In the genomic region with DNA sequence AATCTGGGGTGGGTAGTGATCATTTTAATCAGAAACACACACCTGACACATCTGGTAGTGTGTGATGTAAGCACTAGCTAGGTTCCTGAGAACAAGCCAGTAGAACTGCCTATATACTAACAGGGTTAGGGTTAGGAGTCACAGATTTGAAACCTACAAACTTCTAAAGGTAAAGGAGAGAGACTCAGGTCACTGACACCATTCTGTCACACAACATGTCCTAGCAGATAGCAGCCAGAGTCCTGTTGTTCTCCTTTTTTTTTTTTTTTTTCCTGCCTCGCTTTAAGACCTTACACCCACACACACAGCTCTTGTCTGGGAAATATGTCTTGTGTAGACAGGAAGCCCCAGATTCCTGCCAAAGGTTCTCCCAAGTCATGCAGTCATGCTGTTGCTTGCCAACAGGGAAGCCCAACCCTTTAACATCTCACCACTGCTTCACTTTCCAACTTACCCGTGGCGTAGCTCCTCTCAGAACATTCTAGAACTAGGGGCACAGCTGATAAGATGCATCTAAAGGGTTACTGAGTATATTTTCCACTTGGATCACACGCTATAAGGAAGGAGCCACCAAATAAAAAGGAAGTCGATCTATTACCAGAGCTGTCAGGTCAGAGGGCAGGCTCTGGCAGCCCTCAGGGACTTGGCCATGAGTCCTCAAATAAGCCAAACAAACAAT, we compare ENCODE assay signal across 9 mouse cellular contexts. TPM values are rescaled to one million over a fixed set of nuclear protein-coding genes. Genes with fewer than 3 reads are reported as not detected.
DNase-seq lines count a peak whose midpoint lies in the region; ATAC-seq and TF ChIP-seq lines count a peak whose summit lies in the region.
"Had no signal": no experiment of that assay in that cellular context is flagged by ENCODE, and none has a peak within 500 bp of the region (broad histone marks: within the 10 kb centered on the region; RNA-seq: fewer than 3 reads in every experiment).

No protein-coding gene starts in this region.

- H3K4me3 ChIP-seq in intestine, embryonic 16.5 days (ENCODE audit: low read length) = no peak overlapping the region
- no peak overlapping the region for H3K4me3 ChIP-seq in intestine, embryonic 15.5 days (replicated peaks)
- H3K4me3 ChIP-seq in embryonic fibroblast, embryonic 13.5 days (ENCODE audit: insufficient read depth, low read length) = no peak overlapping the region
- H3K4me3 ChIP-seq in hindbrain, embryonic 14.5 days (replicated peaks; ENCODE audit: low read length) = no peak overlapping the region
- H3K4me3 ChIP-seq: neural tube, embryonic 13.5 days had no signal

- peak; percentile 66 for DNase-seq in heart, postnatal 4 days
- DNase-seq in ovary, postnatal 14 days (ENCODE audit: low spot score) = peak; percentile 36
- DNase-seq in hindbrain, embryonic 14.5 days (ENCODE audit: low spot score) = no peak
- no peak for DNase-seq in cerebellum, postnatal 10 days
- DNase-seq in left cerebral cortex, postnatal 25 days (ENCODE audit: low spot score in 2 of 2) = no peak

- H3K4me2 ChIP-seq in intestine, embryonic 16.5 days (ENCODE audit: low read depth, low read length) = no peak overlapping the region
- H3K4me2 ChIP-seq in intestine, embryonic 15.5 days (replicated peaks) = no peak overlapping the region
- no peak overlapping the region for H3K4me2 ChIP-seq in hindbrain, embryonic 14.5 days (replicated peaks)
- H3K4me2 ChIP-seq: neural tube, embryonic 13.5 days had no signal

- no peak for TF ChIP-seq CTCF in embryonic fibroblast, embryonic 13.5 days (IDR thresholded peaks at IDR 0.05; ENCODE audit: borderline replicate concordance, insufficient read depth, low read length)

- H3K9ac ChIP-seq in intestine, embryonic 16.5 days (ENCODE audit: low read depth, low read length) = no peak overlapping the region
- no peak overlapping the region for H3K9ac ChIP-seq in intestine, embryonic 15.5 days
- H3K9ac ChIP-seq in hindbrain, embryonic 14.5 days = no peak overlapping the region
- H3K9ac ChIP-seq: neural tube, embryonic 13.5 days had no signal

- no peak overlapping the region for H3K27ac ChIP-seq in intestine, embryonic 16.5 days (ENCODE audit: low read length)
- H3K27ac ChIP-seq in intestine, embryonic 15.5 days = no peak overlapping the region
- peak overlapping the region; percentile 60; the same call in 1 of the 2 replicates for H3K27ac ChIP-seq in embryonic fibroblast, embryonic 13.5 days (ENCODE audit: insufficient read depth, low read length)
- H3K27ac ChIP-seq in hindbrain, embryonic 14.5 days = no peak overlapping the region
- H3K27ac ChIP-seq: neural tube, embryonic 13.5 days had no signal

- no peaks in the 10 kb centered on the region for H3K4me1 ChIP-seq in intestine, embryonic 16.5 days (ENCODE audit: control insufficient read depth, insufficient read depth, low read length)
- no peaks in the 10 kb centered on the region for H3K4me1 ChIP-seq in intestine, embryonic 15.5 days (replicated peaks)
- no peaks in the 10 kb centered on the region for H3K4me1 ChIP-seq in embryonic fibroblast, embryonic 13.5 days (ENCODE audit: control insufficient read depth, insufficient read depth, low read length)
- no peaks in the 10 kb centered on the region for H3K4me1 ChIP-seq in hindbrain, embryonic 14.5 days (replicated peaks; ENCODE audit: control insufficient read depth, insufficient read depth, low read length)

- H3K9me3 ChIP-seq in intestine, embryonic 16.5 days (ENCODE audit: control insufficient read depth, low read length) = no peaks in the 10 kb centered on the region
- no peaks in the 10 kb centered on the region for H3K9me3 ChIP-seq in intestine, embryonic 15.5 days
- no peaks in the 10 kb centered on the region for H3K9me3 ChIP-seq in hindbrain, embryonic 14.5 days (ENCODE audit: control insufficient read depth, low read length)
- H3K9me3 ChIP-seq: neural tube, embryonic 13.5 days had no signal

- ATAC-seq in intestine, embryonic 16.5 days = 0 out of 2 replicates have a peak, but pooled peaks have one; percentile 56
- ATAC-seq in intestine, embryonic 15.5 days = no peak
- no peak for ATAC-seq in hindbrain, embryonic 14.5 days (ENCODE audit: low FRiP score)

- no peak for TF ChIP-seq POLR2A in embryonic fibroblast, embryonic 13.5 days (IDR thresholded peaks at IDR 0.05; ENCODE audit: low read depth, low read length)

- WGBS in intestine, embryonic 16.5 days = 58% methylated on average over 5 of the region's 5 CpGs
- 51% methylated on average over 5 of the region's 5 CpGs for WGBS in intestine, embryonic 15.5 days
- 73% methylated on average over 5 of the region's 5 CpGs for WGBS in hindbrain, embryonic 14.5 days

- intact Hi-C loops in left cerebral cortex, postnatal 25 days (cut with DNase I) = no loop called here

- H3K36me3 ChIP-seq in intestine, embryonic 16.5 days (ENCODE audit: control insufficient read depth, insufficient read depth, low read length) = no peaks in the 10 kb centered on the region
- H3K36me3 ChIP-seq in intestine, embryonic 15.5 days = no peaks in the 10 kb centered on the region
- H3K36me3 ChIP-seq in hindbrain, embryonic 14.5 days (replicated peaks; ENCODE audit: control insufficient read depth, insufficient read depth) = no peaks in the 10 kb centered on the region
- H3K36me3 ChIP-seq: neural tube, embryonic 13.5 days had no signal

- H3K27me3 ChIP-seq in intestine, embryonic 16.5 days (replicated peaks; ENCODE audit: control insufficient read depth, insufficient read depth, low read length) = no peaks in the 10 kb centered on the region
- no peaks in the 10 kb centered on the region for H3K27me3 ChIP-seq in intestine, embryonic 15.5 days (replicated peaks)
- no peaks in the 10 kb centered on the region for H3K27me3 ChIP-seq in hindbrain, embryonic 14.5 days (ENCODE audit: control insufficient read depth, insufficient read depth, low read length)
- H3K27me3 ChIP-seq: neural tube, embryonic 13.5 days had no signal

RNA-seq across cellular contexts. Expression of a gene that starts 45.8 kb away (rescaled TPM):
- 7.1 and 7.8 TPM in 2 replicates for polyA plus RNA-seq in intestine, embryonic 16.5 days (2015; fragmentation: Nextera tagmentation; extraction: Ambion mirVana)
- polyA plus RNA-seq in intestine, embryonic 15.5 days (2015; fragmentation: Nextera tagmentation; extraction: Ambion mirVana) = 7.4 and 9.1 TPM in 2 replicates
- polyA plus RNA-seq in embryonic fibroblast, embryonic 13.5 days (2011; ENCODE audit: insufficient read length, low read depth, missing spikeins) = 8.2 and 9.8 TPM in 2 replicates
- 1 to 10 TPM; 5.1 to 7.1 TPM for total RNA-seq in heart, postnatal 4 days (2021)
- 9.2 and 10.0 TPM in 2 replicates for polyA plus RNA-seq in hindbrain, embryonic 14.5 days (2014; fragmentation: Nextera tagmentation; extraction: Ambion mirVana)
- total RNA-seq in left cerebral cortex, postnatal 25 days (2021) = 10 to 100 TPM; 20.0 to 24.6 TPM

Comparison
In these comparisons a context has a peak if more than half of its experiments do, and no peak if none do; other contexts are left out.
1. DNase-seq: peak in heart, postnatal 4 days (single experiment) and ovary, postnatal 14 days (single experiment); none in hindbrain, embryonic 14.5 days (single experiment), cerebellum, postnatal 10 days (0 of 2) and left cerebral cortex, postnatal 25 days (0 of 2).